Mouse (Mus musculus) olfactory bulb, adult 2 months (tissue): ENCODE results near the gene Hexim2.

Experiments
- CTCF ChIP-seq: fragments of 200-500 bp; IDR thresholded peaks from 2 replicates; pipeline ENCODE4 v1.5.1; 2012; ENCODE audit warnings: low read depth, mild to moderate bottlenecking, low read length, moderate library complexity; ENCODE audit not compliant: insufficient read depth
- POLR2A ChIP-seq: fragments of 200-500 bp; IDR thresholded peaks from 2 replicates; pipeline ENCODE4 v1.6.1; 2012; ENCODE audit warnings: mild to moderate bottlenecking, low read depth, low read length, moderate library complexity; ENCODE audit not compliant: insufficient read depth

GRCm38 (mm10) chr11:103176510-103176909, 44.3 kb downstream of the Hexim2 start:
- TF ChIP-seq POLR2A (no peak), CTCF (no peak)
